Mouse (Mus musculus): Measurements from ENCODE around the gene Slc12a6.

Slc12a6 gene

DNA sequence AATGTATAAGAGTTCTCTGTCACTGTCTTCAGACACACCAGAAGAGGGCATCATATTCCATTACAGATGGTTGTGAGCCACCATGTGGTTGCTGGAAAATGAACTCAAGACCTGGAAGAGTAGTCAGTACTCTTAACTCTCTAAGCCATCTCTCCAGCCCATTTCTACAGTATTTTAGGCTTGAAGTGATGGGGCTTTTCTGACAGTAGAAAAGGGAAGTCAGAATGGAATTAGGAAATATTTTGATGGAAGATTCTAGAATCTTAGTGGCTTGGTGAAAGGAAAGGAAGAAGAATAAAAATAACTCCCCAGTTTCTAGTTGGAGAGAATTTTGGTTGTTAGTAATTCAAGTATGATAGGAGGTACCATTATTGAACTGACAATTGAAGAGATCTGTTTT lies 128.3 kb downstream of the Slc12a6 start:
- no peak for DNase-seq

DNA sequence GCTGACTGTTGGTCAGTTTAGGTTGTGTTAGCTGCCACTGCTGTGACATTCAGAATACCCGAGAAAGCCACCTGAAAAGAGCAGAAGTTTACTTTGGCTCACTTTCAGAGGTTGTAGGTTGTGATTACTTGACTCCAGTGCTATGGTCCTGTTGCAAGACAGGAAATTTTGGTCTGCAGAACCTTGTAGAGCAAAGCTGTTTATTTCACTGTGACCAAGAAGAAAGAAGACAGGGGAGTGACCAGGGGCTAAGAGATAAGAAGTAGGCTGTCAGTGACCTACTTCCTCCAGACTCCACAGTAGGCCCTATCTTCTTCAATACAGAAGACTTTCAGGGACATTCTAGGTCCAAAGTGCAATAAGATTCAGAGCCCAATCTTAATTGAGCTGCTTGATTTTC lies 131.0 kb downstream of the Slc12a6 start:
- DNase-seq, result no peak

DNA sequence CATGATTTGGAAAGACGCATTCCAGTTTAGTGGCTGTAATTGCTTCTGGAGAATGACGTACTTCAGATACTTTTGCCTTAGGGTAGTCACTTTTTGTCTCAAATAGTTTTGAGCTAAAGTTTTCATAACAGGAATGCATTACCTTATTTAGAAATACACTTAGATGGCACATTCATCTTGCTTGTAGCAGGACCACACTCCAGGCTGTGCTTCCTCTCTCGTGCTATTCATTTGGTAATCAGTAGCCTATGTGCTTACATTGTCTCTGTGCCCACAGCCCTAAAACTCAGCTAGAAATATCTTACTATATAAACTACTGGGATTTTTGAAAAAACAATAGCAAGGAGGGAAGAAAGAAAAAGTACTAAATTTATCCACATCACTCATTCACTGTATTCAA lies 141.4 kb downstream of the Slc12a6 start:
- no peak for DNase-seq
